Mouse (Mus musculus) lung, postnatal 25 days (tissue): ENCODE measurements around the gene Tgoln1.

ENCODE experiments used
- DNase-seq: peaks from one replicate; pipeline ENCODE4 v3.0.0; 2022; ENCODE audit warnings: low spot score

Tgoln1 gene

GRCm38 (mm10) chr6:72616643-72617288 lies at the start of gene Tgoln1:
Gene Tgoln1, minus strand, starts transcription at chr6:72617000.
- peak; percentile 96 for DNase-seq

- DNase-seq: peak; percentile 60
These were observed 47.5 kb upstream of the Tgoln1 start for GRCm38 (mm10) chr6:72664290-72664689.

GRCm38 (mm10) chr6:72663000-72663399 lies 46.2 kb upstream of the Tgoln1 start:
- no peak for DNase-seq

GRCm38 (mm10) chr6:72660391-72660720 lies 43.6 kb upstream of the Tgoln1 start:
- no peak for DNase-seq

- DNase-seq: no peak
These were observed 43.1 kb upstream of the Tgoln1 start for GRCm38 (mm10) chr6:72659717-72660390.

GRCm38 (mm10) chr6:72658006-72658405 lies 41.2 kb upstream of the Tgoln1 start:
- DNase-seq: no peak

- DNase-seq: no peak
These were observed 39.2 kb upstream of the Tgoln1 start for GRCm38 (mm10) chr6:72656053-72656442.

- DNase-seq: peak; percentile 62
These were observed 38.7 kb upstream of the Tgoln1 start for GRCm38 (mm10) chr6:72655309-72656052.

- DNase-seq: no peak
These were observed 37.6 kb upstream of the Tgoln1 start for GRCm38 (mm10) chr6:72654355-72654754.

GRCm38 (mm10) chr6:72653419-72653818 lies 36.6 kb upstream of the Tgoln1 start:
- DNase-seq: peak; percentile 90

- DNase-seq: peak; percentile 73
These were observed 33.6 kb upstream of the Tgoln1 start for GRCm38 (mm10) chr6:72650338-72650851.

GRCm38 (mm10) chr6:72648002-72648595 lies 31.3 kb upstream of the Tgoln1 start:
- DNase-seq: no peak

GRCm38 (mm10) chr6:72647383-72647820 lies 30.6 kb upstream of the Tgoln1 start:
- peak; percentile 74 for DNase-seq

- no peak for DNase-seq
These were observed 28.6 kb upstream of the Tgoln1 start for GRCm38 (mm10) chr6:72645364-72645763.

GRCm38 (mm10) chr6:72644576-72644975 lies 27.8 kb upstream of the Tgoln1 start:
- DNase-seq: no peak

- DNase-seq: peak; percentile 24
These were observed 24.6 kb upstream of the Tgoln1 start for GRCm38 (mm10) chr6:72641218-72641954.

GRCm38 (mm10) chr6:72636940-72637339 lies 20.1 kb upstream of the Tgoln1 start:
- no peak for DNase-seq

- peak; percentile 82 for DNase-seq
These were observed 19.1 kb upstream of the Tgoln1 start for GRCm38 (mm10) chr6:72635760-72636431.

- no peak for DNase-seq
These were observed 17.5 kb upstream of the Tgoln1 start for GRCm38 (mm10) chr6:72634311-72634710.

GRCm38 (mm10) chr6:72631700-72632099 lies 14.9 kb upstream of the Tgoln1 start:
- no peak for DNase-seq

GRCm38 (mm10) chr6:72630961-72631360 lies 14.2 kb upstream of the Tgoln1 start:
- DNase-seq: no peak
